Mouse (Mus musculus) MEL (cell line): ENCODE data around the gene Vps35l. TPM values are rescaled to one million over a fixed set of nuclear protein-coding genes. Genes with fewer than 3 reads are reported as not detected.

Experiments used
- DNase-seq: peaks from one replicate; pipeline ENCODE4 v3.0.0; 2011; ENCODE audit warnings: low read depth, low spot score
- H3K27ac ChIP-seq: 2 replicates; pipeline ENCODE4 v1.5.1; 2012; ENCODE audit warnings: low read depth, mild to moderate bottlenecking, control low read depth, low read length, moderate library complexity; ENCODE audit not compliant: control insufficient read depth
- H3K27me3 ChIP-seq, 2 experiments: fragments of 150-350 bp in 1 of 2; sonication (generic) in 1 of 2; 2 replicates each; pipeline ENCODE4 v1.6.1; 2012; ENCODE audit warnings: low read length in 2 of 2, mild to moderate bottlenecking in 2 of 2, improper control_type of control experiment in 1 of 2, moderate library complexity in 1 of 2; ENCODE audit not compliant: insufficient read depth in 2 of 2, control insufficient read depth in 1 of 2
- H3K36me3 ChIP-seq, 2 experiments: 2 replicates each; pipeline ENCODE4 v1.6.1; 2012 to 2014; ENCODE audit warnings: low read length in 2 of 2, improper control_type of control experiment in 1 of 2, inconsistent platforms in 1 of 2, mild to moderate bottlenecking in 1 of 2; ENCODE audit not compliant: insufficient read depth in 2 of 2, control insufficient read depth in 1 of 2
- H3K4me1 ChIP-seq, 2 experiments: fragments of 150-350 bp in 1 of 2; sonication (generic) in 1 of 2; 2 replicates each; pipeline ENCODE4 v1.6.1; 2012; ENCODE audit warnings: low read length in 2 of 2, improper control_type of control experiment in 1 of 2, mild to moderate bottlenecking in 1 of 2; ENCODE audit not compliant: insufficient read depth in 2 of 2, control insufficient read depth in 1 of 2
- H3K4me3 ChIP-seq, 2 experiments: fragments of 150-350 bp in 1 of 2; sonication (generic) in 1 of 2; 2 replicates each; pipeline ENCODE4 v1.5.1; 2012; ENCODE audit warnings: low read depth in 2 of 2, low read length in 2 of 2, mild to moderate bottlenecking in 2 of 2, moderate library complexity in 2 of 2, control low read depth in 1 of 2, improper control_type of control experiment in 1 of 2; ENCODE audit not compliant: control insufficient read depth in 1 of 2, insufficient read depth in 1 of 2
- H3K79me2 ChIP-seq: 2 replicates; pipeline ENCODE4 v1.6.1; 2012; ENCODE audit warnings: mild to moderate bottlenecking, low read length, moderate library complexity; ENCODE audit not compliant: control insufficient read depth, poor library complexity, insufficient read depth
- H3K9ac ChIP-seq: 2 replicates; pipeline ENCODE4 v1.6.1; 2012; ENCODE audit warnings: low read depth, mild to moderate bottlenecking, control low read depth, low read length, moderate library complexity; ENCODE audit not compliant: control insufficient read depth, poor library complexity, severe bottlenecking
- H3K9me3 ChIP-seq: fragments of 150-350 bp; sonication (generic); replicated peaks from 2 replicates; pipeline ENCODE4 v1.6.1; 2012; ENCODE audit warnings: mild to moderate bottlenecking, low read length, improper control_type of control experiment, moderate library complexity; ENCODE audit not compliant: insufficient read depth
- BHLHE40 ChIP-seq: IDR thresholded peaks from 2 replicates; pipeline ENCODE4 v1.6.1; 2012; ENCODE audit warnings: low read depth, mild to moderate bottlenecking, inconsistent platforms, low read length, improper control_type of control experiment, borderline replicate concordance
- CTCF ChIP-seq, 3 experiments: IDR thresholded peaks in 2 of 3; conservative IDR thresholded peaks in 1 of 3; 2 replicates each; pipeline ENCODE4 v1.5.1; 2011 to 2012; ENCODE audit warnings: low read length in 3 of 3, low read depth in 2 of 3, mild to moderate bottlenecking in 2 of 3, improper control_type of control experiment in 1 of 3, inconsistent platforms in 1 of 3, mixed read lengths in 1 of 3, moderate library complexity in 1 of 3; ENCODE audit not compliant: control insufficient read depth in 1 of 3, insufficient read depth in 1 of 3, poor library complexity in 1 of 3, severe bottlenecking in 1 of 3
- E2F4 ChIP-seq: IDR thresholded peaks from 2 replicates; pipeline ENCODE4 v1.6.1; 2011; ENCODE audit warnings: low read depth, low read length, improper control_type of control experiment, borderline replicate concordance
- ELF1 ChIP-seq: IDR thresholded peaks from 2 replicates; pipeline ENCODE4 v1.6.1; 2014; ENCODE audit warnings: low read depth, mild to moderate bottlenecking, inconsistent platforms, low read length, improper control_type of control experiment, moderate library complexity
- EP300 ChIP-seq, 2 experiments: IDR thresholded peaks; 2 replicates each; pipeline ENCODE4 v1.6.1; 2011; ENCODE audit warnings: improper control_type of control experiment in 2 of 2, low read length in 2 of 2, low read depth in 1 of 2, mild to moderate bottlenecking in 1 of 2
- GATA1 ChIP-seq: IDR thresholded peaks from 2 replicates; pipeline ENCODE4 v1.6.1; 2011; ENCODE audit warnings: low read depth, low read length, improper control_type of control experiment
- HCFC1 ChIP-seq: IDR thresholded peaks from 2 replicates; pipeline ENCODE4 v1.6.1; 2012; ENCODE audit warnings: low read depth, mild to moderate bottlenecking, inconsistent platforms, low read length, improper control_type of control experiment, moderate library complexity
- JUND ChIP-seq: IDR thresholded peaks from 2 replicates; pipeline ENCODE4 v1.6.1; 2011; ENCODE audit warnings: low read depth, mild to moderate bottlenecking, improper control_type of control experiment, low read length
- KAT2A ChIP-seq: conservative IDR thresholded peaks from 2 replicates; pipeline ENCODE4 v1.6.1; 2012; ENCODE audit warnings: low read depth, low read length, improper control_type of control experiment, inconsistent platforms
- MAFK ChIP-seq: IDR thresholded peaks from 2 replicates; pipeline ENCODE4 v1.6.1; 2011; ENCODE audit warnings: low read depth, mild to moderate bottlenecking, low read length, improper control_type of control experiment, borderline replicate concordance
- MAZ ChIP-seq: IDR thresholded peaks from 2 replicates; pipeline ENCODE4 v1.6.1; 2012; ENCODE audit warnings: low read depth, mild to moderate bottlenecking, inconsistent platforms, low read length, improper control_type of control experiment
- MEF2A ChIP-seq: IDR thresholded peaks from 2 replicates; pipeline ENCODE4 v1.6.1; 2014; ENCODE audit warnings: low read depth, mild to moderate bottlenecking, inconsistent platforms, low read length, improper control_type of control experiment; ENCODE audit not compliant: poor library complexity, insufficient replicate concordance, severe bottlenecking; ENCODE audit errors: extremely low read depth
- MYC ChIP-seq: IDR thresholded peaks from 2 replicates; pipeline ENCODE4 v1.6.1; 2011; ENCODE audit warnings: low read depth, mild to moderate bottlenecking, low read length, improper control_type of control experiment, moderate library complexity
- NELFE ChIP-seq: IDR thresholded peaks from 2 replicates; pipeline ENCODE4 v1.6.1; 2011; ENCODE audit warnings: low read depth, low read length, improper control_type of control experiment
- NRF1 ChIP-seq: IDR thresholded peaks from 2 replicates; pipeline ENCODE4 v1.6.1; 2014; ENCODE audit warnings: low read depth, mild to moderate bottlenecking, inconsistent platforms, low read length, improper control_type of control experiment, moderate library complexity; ENCODE audit not compliant: poor library complexity, insufficient read depth, severe bottlenecking
- POLR2A ChIP-seq, 2 experiments: IDR thresholded peaks; 2 replicates each; pipeline ENCODE4 v1.6.1; 2011 to 2012; ENCODE audit warnings: low read length in 2 of 2, mild to moderate bottlenecking in 2 of 2, control low read depth in 1 of 2, improper control_type of control experiment in 1 of 2, low read depth in 1 of 2, moderate library complexity in 1 of 2; ENCODE audit not compliant: control insufficient read depth in 1 of 2, insufficient read depth in 1 of 2, poor library complexity in 1 of 2
- RAD21 ChIP-seq: IDR thresholded peaks from 2 replicates; pipeline ENCODE4 v1.6.1; 2011; ENCODE audit warnings: mild to moderate bottlenecking, low read depth, low read length, improper control_type of control experiment
- RCOR1 ChIP-seq: IDR thresholded peaks from 2 replicates; pipeline ENCODE4 v1.6.1; 2012; ENCODE audit warnings: low read depth, mild to moderate bottlenecking, inconsistent platforms, low read length, improper control_type of control experiment
- SMC3 ChIP-seq: IDR thresholded peaks from 2 replicates; pipeline ENCODE4 v1.6.1; 2011; ENCODE audit warnings: low read depth, low read length, improper control_type of control experiment
- TBP ChIP-seq: IDR thresholded peaks from 2 replicates; pipeline ENCODE4 v1.8.0; 2011; ENCODE audit warnings: low read depth, low read length, improper control_type of control experiment
- TCF12 ChIP-seq: IDR thresholded peaks from 2 replicates; pipeline ENCODE4 v1.6.1; 2014; ENCODE audit warnings: low read depth, mild to moderate bottlenecking, inconsistent platforms, low read length, improper control_type of control experiment, moderate library complexity
- USF1 ChIP-seq: IDR thresholded peaks from 2 replicates; pipeline ENCODE4 v1.6.1; 2014; ENCODE audit warnings: low read depth, mild to moderate bottlenecking, inconsistent platforms, low read length, improper control_type of control experiment, moderate library complexity
- ZC3H11A ChIP-seq: IDR thresholded peaks from 2 replicates; pipeline ENCODE4 v1.6.1; 2012; ENCODE audit warnings: low read depth, mild to moderate bottlenecking, inconsistent platforms, low read length, improper control_type of control experiment
- ZMIZ1 ChIP-seq: IDR thresholded peaks from 2 replicates; pipeline ENCODE4 v1.6.1; 2012; ENCODE audit warnings: low read depth, mild to moderate bottlenecking, inconsistent platforms, low read length, improper control_type of control experiment, moderate library complexity
- ZNF384 ChIP-seq: IDR thresholded peaks from 2 replicates; pipeline ENCODE4 v1.6.1; 2012; ENCODE audit warnings: low read depth, mild to moderate bottlenecking, inconsistent platforms, low read length, improper control_type of control experiment
- polyA plus RNA-seq, 2 experiments: library from polyadenylated mRNA; stranded (reverse) in 1 of 2; unstranded in 1 of 2; fragments of >175 nt in 1 of 2; fragments of >200 nt in 1 of 2; gene quantifications; 2 replicates each; pipeline versions ENCODE4 v1.2.1 to v1.2.4; 2012; ENCODE audit warnings: low replicate concordance in 2 of 2, low read depth in 1 of 2; ENCODE audit not compliant: insufficient read length in 2 of 2, insufficient read depth in 1 of 2, missing spikeins in 1 of 2
- total RNA-seq: library from RNA; depleted of rRNA; stranded (reverse); fragments of 300-350 nt; gene quantifications from 2 replicates; pipeline ENCODE4 v1.2.3, GENCODE M21; 2012

Gene Vps35l
- total and polyA plus RNA-seq, 3 experiments: 37.6 to 87.4 TPM; not detected in 1

GRCm38 (mm10) chr7:118879466-118880029 is 139.5 kb downstream of the Vps35l start:
- no peaks in the 10 kb centered on the region for H3K9me3 ChIP-seq
- DNase-seq: no peak
- no peak overlapping the region for H3K9ac ChIP-seq
- no peaks in the 10 kb centered on the region for H3K36me3 ChIP-seq
- no peaks in the 10 kb centered on the region for H3K4me1 ChIP-seq
- H3K79me2 ChIP-seq: no peaks in the 10 kb centered on the region
- no peak for TF ChIP-seq KAT2A
- no peak for TF ChIP-seq GATA1
- no peak for TF ChIP-seq JUND
- no peak for TF ChIP-seq TBP
- TF ChIP-seq CTCF (IDR thresholded peaks at IDR 0.05 in 2 of 3, conservative IDR thresholded peaks at IDR 0.05 in 1 of 3; ENCODE audit: control insufficient read depth in 1 of 3, insufficient read depth in 1 of 3, low read depth in 2 of 3, low read length in 3 of 3, poor library complexity in 1 of 3, severe bottlenecking in 1 of 3): peak in 2 of 3 experiments; percentile 1 to 26; a peak in 3 of 6 replicates
- no peak for TF ChIP-seq EP300 (IDR thresholded peaks at IDR 0.05; ENCODE audit: low read depth in 1 of 2, low read length in 2 of 2)
- TF ChIP-seq MAFK: no peak
- H3K4me3 ChIP-seq: no peak overlapping the region
- H3K27me3 ChIP-seq: peaks cover 0 to 4% of the 10 kb centered on the region in 2 experiments; a peak in 2 of 4 replicates
- H3K27ac ChIP-seq: no peak overlapping the region

DNA sequence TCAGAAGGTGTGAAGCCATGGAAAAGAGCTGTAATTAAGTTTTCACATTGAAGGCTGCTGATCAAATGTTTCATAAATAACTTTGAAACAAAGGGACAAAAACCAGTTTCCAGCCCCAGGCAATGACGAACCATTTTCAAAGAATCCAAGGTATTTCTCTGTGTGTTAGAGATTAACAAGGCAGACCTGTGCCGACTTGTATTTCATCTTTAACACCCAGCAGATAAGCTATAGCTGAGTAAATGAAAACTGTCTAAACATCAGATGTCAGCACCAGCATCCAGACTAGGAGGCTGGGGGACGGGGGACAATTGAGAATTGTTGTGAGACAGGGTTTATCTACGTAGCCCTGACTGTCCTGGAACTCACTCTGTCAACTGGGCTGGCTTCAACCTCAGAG is 143.9 kb downstream of the Vps35l start:
- TF ChIP-seq BHLHE40 (no peak), MAFK (no peak), MEF2A (no peak), MYC (no peak), ZMIZ1 (no peak), ZNF384 (no peak)

GRCm38 (mm10) chr7:118884969-118885368 is 144.9 kb downstream of the Vps35l start:
- Histone ChIP-seq H3K79me2 (no peaks in the 10 kb centered on the region), H3K27me3 (peaks cover 0 to 3% of the 10 kb centered on the region in 2 experiments; a peak in 2 of 4 replicates), H3K36me3 (no peaks in the 10 kb centered on the region), H3K4me3 (no peak overlapping the region), H3K27ac (no peak overlapping the region), H3K9me3 (no peaks in the 10 kb centered on the region), H3K9ac (no peak overlapping the region), H3K4me1 (no peaks in the 10 kb centered on the region)
- no peak for DNase-seq
- TF ChIP-seq MAFK: no peak
- no peak for TF ChIP-seq MAZ
- no peak for TF ChIP-seq ELF1
- no peak for TF ChIP-seq USF1
- TF ChIP-seq HCFC1: no peak
- no peak for TF ChIP-seq E2F4
- TF ChIP-seq TCF12: no peak
- TF ChIP-seq RAD21: no peak
- no peak for TF ChIP-seq TBP
- no peak for TF ChIP-seq EP300 (IDR thresholded peaks at IDR 0.05; ENCODE audit: low read depth in 1 of 2, low read length in 2 of 2)
- TF ChIP-seq ZC3H11A: no peak
- no peak for TF ChIP-seq SMC3
- no peak for TF ChIP-seq NRF1
- no peak for TF ChIP-seq RCOR1
- no peak for TF ChIP-seq POLR2A (IDR thresholded peaks at IDR 0.05; ENCODE audit: control insufficient read depth in 1 of 2, insufficient read depth in 1 of 2, low read depth in 1 of 2, low read length in 2 of 2, poor library complexity in 1 of 2)
- no peak for TF ChIP-seq NELFE
- TF ChIP-seq, all 39 proteins: peak for 0

More for the DNA sequence above, 143.9 kb downstream of the Vps35l start:
- H3K27ac ChIP-seq: no peak overlapping the region
- peaks cover 0 to 5% of the 10 kb centered on the region in 2 experiments; a peak in 2 of 4 replicates for H3K27me3 ChIP-seq
- H3K9me3 ChIP-seq: no peaks in the 10 kb centered on the region
- H3K4me3 ChIP-seq: no peak overlapping the region
- no peak overlapping the region for H3K9ac ChIP-seq
- no peak for DNase-seq
- no peaks in the 10 kb centered on the region for H3K36me3 ChIP-seq
- no peaks in the 10 kb centered on the region for H3K79me2 ChIP-seq
- H3K4me1 ChIP-seq: no peaks in the 10 kb centered on the region
